Comparison of ENCODE assay signal across 10 mouse cellular contexts in the genomic region with DNA sequence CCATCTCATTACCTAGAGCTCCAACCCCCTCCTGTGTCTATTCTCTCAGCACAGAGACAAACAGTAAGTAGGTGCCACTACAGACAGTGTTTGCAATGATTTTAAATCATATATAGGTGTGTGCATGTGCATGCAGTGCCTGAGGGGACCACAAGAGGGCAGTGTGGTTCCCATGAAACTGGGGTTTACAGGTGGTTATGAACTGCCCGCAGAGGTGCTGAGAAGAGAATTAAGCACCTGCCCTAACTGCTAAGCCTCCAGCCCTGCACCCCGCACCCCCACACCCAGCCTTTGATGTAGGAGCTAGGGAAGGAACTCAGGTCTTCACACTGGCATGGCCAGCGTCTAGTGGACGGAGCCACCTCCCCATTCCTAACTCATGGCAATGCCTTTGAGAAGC. TPM values are rescaled to one million over a fixed set of nuclear protein-coding genes. Genes with fewer than 3 reads are reported as not detected.
DNase-seq lines count a peak whose midpoint lies in the region; ATAC-seq and TF ChIP-seq lines count a peak whose summit lies in the region.
"Had no signal": no experiment of that assay in that cellular context is flagged by ENCODE, and none has a peak within 500 bp of the region (broad histone marks: within the 10 kb centered on the region; RNA-seq: fewer than 3 reads in every experiment).

No protein-coding gene starts in this region.

- H3K4me2 ChIP-seq in forebrain, postnatal 0 days (ENCODE audit: low read depth) = no peak overlapping the region
- no peak overlapping the region for H3K4me2 ChIP-seq in forebrain, embryonic 16.5 days (ENCODE audit: low read length)
- no peak overlapping the region for H3K4me2 ChIP-seq in midbrain, embryonic 14.5 days (ENCODE audit: low read length)
- no peak overlapping the region for H3K4me2 ChIP-seq in midbrain, embryonic 13.5 days (replicated peaks)
- H3K4me2 ChIP-seq in liver, embryonic 13.5 days = no peak overlapping the region
- H3K4me2 ChIP-seq: stomach, embryonic 15.5 days had no signal

- 62% methylated on average over 4 of the region's 4 CpGs for WGBS in forebrain, postnatal 0 days
- WGBS in forebrain, embryonic 16.5 days = 54% methylated on average over 4 of the region's 4 CpGs
- 68% methylated on average over 4 of the region's 4 CpGs for WGBS in midbrain, embryonic 14.5 days
- 63% methylated on average over 4 of the region's 4 CpGs for whole genome bisulfite sequencing in midbrain, embryonic 13.5 days
- WGBS in liver, embryonic 13.5 days (ENCODE audit: insufficient replicate concordance) = 57% methylated on average over 4 of the region's 4 CpGs
- 59% methylated on average over 4 of the region's 4 CpGs for WGBS in spleen, adult 2 months

- no peaks in the 10 kb centered on the region for H3K4me1 ChIP-seq in forebrain, postnatal 0 days (ENCODE audit: insufficient read depth)
- H3K4me1 ChIP-seq in forebrain, embryonic 16.5 days (replicated peaks; ENCODE audit: control insufficient read depth, insufficient read depth, low read length) = no peaks in the 10 kb centered on the region
- no peaks in the 10 kb centered on the region for H3K4me1 ChIP-seq in midbrain, embryonic 14.5 days (ENCODE audit: control insufficient read depth, insufficient read depth, low read length)
- H3K4me1 ChIP-seq in midbrain, embryonic 13.5 days (replicated peaks) = peaks cover 7% of the 10 kb centered on the region; the same call in 1 of the 2 replicates
- no peaks in the 10 kb centered on the region for H3K4me1 ChIP-seq in liver, embryonic 13.5 days (replicated peaks)
- H3K4me1 ChIP-seq in spleen, adult 2 months (ENCODE audit: control insufficient read depth, insufficient read depth, insufficient read length) = no peaks in the 10 kb centered on the region
- H3K4me1 ChIP-seq: stomach, embryonic 15.5 days had no signal

- H3K9me3 ChIP-seq in forebrain, postnatal 0 days (ENCODE audit: low read length) = no peaks in the 10 kb centered on the region
- no peaks in the 10 kb centered on the region for H3K9me3 ChIP-seq in forebrain, embryonic 16.5 days (ENCODE audit: control insufficient read depth, low read length)
- no peaks in the 10 kb centered on the region for H3K9me3 ChIP-seq in midbrain, embryonic 14.5 days (ENCODE audit: control insufficient read depth, low read length)
- H3K9me3 ChIP-seq in midbrain, embryonic 13.5 days = 0 out of 2 replicates have a peak, but pooled peaks cover 3% of the 10 kb centered on the region
- H3K9me3 ChIP-seq in liver, embryonic 13.5 days (replicated peaks) = no peaks in the 10 kb centered on the region
- H3K9me3 ChIP-seq: stomach, embryonic 15.5 days had no signal

- TF ChIP-seq CTCF in forebrain, postnatal 0 days (IDR thresholded peaks at IDR 0.05; ENCODE audit: low read depth) = peak; percentile 74
- peak; percentile 54; the same call in 1 of the 2 replicates for TF ChIP-seq CTCF in spleen, adult 2 months (IDR thresholded peaks at IDR 0.05; ENCODE audit: extremely low read depth, insufficient read depth, insufficient read length, insufficient replicate concordance)

- no peak overlapping the region for H3K4me3 ChIP-seq in forebrain, postnatal 0 days (ENCODE audit: low read depth, low read length)
- no peak overlapping the region for H3K4me3 ChIP-seq in forebrain, embryonic 16.5 days (replicated peaks; ENCODE audit: low read length)
- H3K4me3 ChIP-seq in midbrain, embryonic 14.5 days (replicated peaks; ENCODE audit: low read depth, low read length) = no peak overlapping the region
- H3K4me3 ChIP-seq in midbrain, embryonic 13.5 days (replicated peaks) = no peak overlapping the region
- no peak overlapping the region for H3K4me3 ChIP-seq in liver, embryonic 13.5 days (replicated peaks)
- no peak overlapping the region for H3K4me3 ChIP-seq in spleen, adult 2 months (ENCODE audit: extremely low read depth, insufficient read depth, insufficient read length)
- H3K4me3 ChIP-seq: stomach, embryonic 15.5 days had no signal

- H3K36me3 ChIP-seq in forebrain, postnatal 0 days (ENCODE audit: insufficient read depth) = no peaks in the 10 kb centered on the region
- H3K36me3 ChIP-seq in forebrain, embryonic 16.5 days (ENCODE audit: control insufficient read depth, insufficient read depth) = no peaks in the 10 kb centered on the region
- H3K36me3 ChIP-seq in midbrain, embryonic 14.5 days (ENCODE audit: control insufficient read depth, insufficient read depth, low read length) = no peaks in the 10 kb centered on the region
- H3K36me3 ChIP-seq in midbrain, embryonic 13.5 days = peaks cover 3% of the 10 kb centered on the region; the same call in 1 of the 2 replicates
- 0 out of 2 replicates have a peak, but pooled peaks cover 5% of the 10 kb centered on the region for H3K36me3 ChIP-seq in liver, embryonic 13.5 days
- no peaks in the 10 kb centered on the region for H3K36me3 ChIP-seq in spleen, adult 2 months (ENCODE audit: control insufficient read depth, insufficient read depth, low read length)
- H3K36me3 ChIP-seq: stomach, embryonic 15.5 days had no signal

- no peak overlapping the region for H3K9ac ChIP-seq in forebrain, postnatal 0 days
- H3K9ac ChIP-seq in forebrain, embryonic 16.5 days (replicated peaks; ENCODE audit: low read depth, low read length) = no peak overlapping the region
- H3K9ac ChIP-seq in midbrain, embryonic 14.5 days (replicated peaks; ENCODE audit: low read length) = no peak overlapping the region
- H3K9ac ChIP-seq in midbrain, embryonic 13.5 days (replicated peaks) = no peak overlapping the region
- no peak overlapping the region for H3K9ac ChIP-seq in liver, embryonic 13.5 days
- H3K9ac ChIP-seq: stomach, embryonic 15.5 days had no signal

- TF ChIP-seq POLR2A in spleen, adult 2 months (IDR thresholded peaks at IDR 0.05; ENCODE audit: low read depth, low read length) = no peak

- no peak overlapping the region for H3K27ac ChIP-seq in forebrain, postnatal 0 days (ENCODE audit: low read depth, low read length)
- no peak overlapping the region for H3K27ac ChIP-seq in forebrain, embryonic 16.5 days (ENCODE audit: low read length)
- H3K27ac ChIP-seq in midbrain, embryonic 14.5 days (replicated peaks; ENCODE audit: low read depth, low read length) = no peak overlapping the region
- H3K27ac ChIP-seq in midbrain, embryonic 13.5 days = no peak overlapping the region
- no peak overlapping the region for H3K27ac ChIP-seq in liver, embryonic 13.5 days
- no peak overlapping the region for H3K27ac ChIP-seq in spleen, adult 2 months (ENCODE audit: insufficient read depth, low read length)
- H3K27ac ChIP-seq: stomach, embryonic 15.5 days had no signal

- no peak for ATAC-seq in forebrain, postnatal 0 days
- ATAC-seq in forebrain, embryonic 16.5 days = no peak
- ATAC-seq in midbrain, embryonic 14.5 days (ENCODE audit: low FRiP score, low TSS enrichment) = no peak
- no peak for ATAC-seq in midbrain, embryonic 13.5 days
- no peak for ATAC-seq in liver, embryonic 13.5 days (ENCODE audit: low read depth)

- no peaks in the 10 kb centered on the region for H3K27me3 ChIP-seq in forebrain, postnatal 0 days (ENCODE audit: insufficient read depth, low read length)
- H3K27me3 ChIP-seq in forebrain, embryonic 16.5 days (replicated peaks; ENCODE audit: control insufficient read depth, insufficient read depth, low read length) = no peaks in the 10 kb centered on the region
- H3K27me3 ChIP-seq in midbrain, embryonic 14.5 days (ENCODE audit: control insufficient read depth, insufficient read depth, low read length) = no peaks in the 10 kb centered on the region
- no peaks in the 10 kb centered on the region for H3K27me3 ChIP-seq in midbrain, embryonic 13.5 days
- H3K27me3 ChIP-seq in liver, embryonic 13.5 days = 0 out of 2 replicates have a peak, but pooled peaks cover 3% of the 10 kb centered on the region
- H3K27me3 ChIP-seq in spleen, adult 2 months (ENCODE audit: control insufficient read depth, insufficient read depth, low read length) = no peaks in the 10 kb centered on the region
- H3K27me3 ChIP-seq: stomach, embryonic 15.5 days had no signal

- peak; percentile 20 for DNase-seq in forebrain, postnatal 0 days
- DNase-seq in midbrain, embryonic 14.5 days = peak; percentile 48
- peak; percentile 27 to 34 for DNase-seq in cerebellum, postnatal 36 days
- peak; percentile 27 for DNase-seq in liver, embryonic 13.5 days
- DNase-seq in spleen, adult 2 months (ENCODE audit: low read depth in 1 of 2, low spot score in 2 of 2) = peak in 1 of 2 experiments; percentile 42
- DNase-seq in left cerebral cortex, adult 8-10 months (ENCODE audit: low spot score in 2 of 2) = no peak

RNA-seq across cellular contexts. Expression of a gene that starts 1.5 kb away (rescaled TPM):
- 0.15 and 0.33 TPM in 2 replicates for total RNA-seq in forebrain, postnatal 0 days (2014; rRNA removed)
- polyA plus RNA-seq in forebrain, postnatal 0 days (2015; fragmentation: Nextera tagmentation; extraction: Ambion mirVana) = 0.18 TPM in 1 of 2 replicates, not detected in the other
- polyA plus RNA-seq in forebrain, embryonic 16.5 days (2015; fragmentation: Nextera tagmentation; extraction: Ambion mirVana) = 0.29 and 0.37 TPM in 2 replicates
- polyA plus RNA-seq in midbrain, embryonic 14.5 days (2014; fragmentation: Nextera tagmentation; extraction: Ambion mirVana) = 0.30 and 0.69 TPM in 2 replicates
- polyA plus RNA-seq in midbrain, embryonic 13.5 days (2015; fragmentation: Nextera tagmentation; extraction: Ambion mirVana) = 0.48 and 0.93 TPM in 2 replicates
- polyA plus RNA-seq in liver, embryonic 13.5 days (2015; fragmentation: Nextera tagmentation; extraction: Ambion mirVana) = 0.43 and 0.58 TPM in 2 replicates
- 1.7 and 2.2 TPM in 2 replicates for polyA plus RNA-seq in spleen, adult 2 months (2012; rRNA removed)
- total RNA-seq in left cerebral cortex, adult 8-10 months (2022) = 1 to 10 TPM in 2 of 4 experiments, under 1 TPM in 2; 0.87 to 1.5 (median 1.2) TPM

RNA-seq across cellular contexts. Expression of a gene that starts 13.7 kb away (rescaled TPM):
- total RNA-seq in forebrain, postnatal 0 days (2014; rRNA removed) = 0.23 TPM in 1 of 2 replicates, not detected in the other
- 0.33 and 0.59 TPM in 2 replicates for polyA plus RNA-seq in forebrain, postnatal 0 days (2015; fragmentation: Nextera tagmentation; extraction: Ambion mirVana)
- polyA plus RNA-seq in forebrain, embryonic 16.5 days (2015; fragmentation: Nextera tagmentation; extraction: Ambion mirVana) = 0.67 TPM in 1 of 2 replicates, not detected in the other
- 0.26 and 0.50 TPM in 2 replicates for polyA plus RNA-seq in midbrain, embryonic 14.5 days (2014; fragmentation: Nextera tagmentation; extraction: Ambion mirVana)
- 0.19 and 0.31 TPM in 2 replicates for polyA plus RNA-seq in midbrain, embryonic 13.5 days (2015; fragmentation: Nextera tagmentation; extraction: Ambion mirVana)
- 0.81 and 0.95 TPM in 2 replicates for polyA plus RNA-seq in liver, embryonic 13.5 days (2015; fragmentation: Nextera tagmentation; extraction: Ambion mirVana)
- polyA plus RNA-seq in spleen, adult 2 months (2012; rRNA removed) = 1.9 and 2.0 TPM in 2 replicates
- under 1 TPM in 2 of 4 experiments, not detected in 2; 0.57 to 0.93 TPM for total RNA-seq in left cerebral cortex, adult 8-10 months (2022)

RNA-seq across cellular contexts. Expression of a gene that starts 18.0 kb away (rescaled TPM):
- 28.6 and 42.4 TPM in 2 replicates for total RNA-seq in forebrain, postnatal 0 days (2014; rRNA removed)
- polyA plus RNA-seq in forebrain, postnatal 0 days (2015; fragmentation: Nextera tagmentation; extraction: Ambion mirVana) = 75.0 and 83.5 TPM in 2 replicates
- polyA plus RNA-seq in forebrain, embryonic 16.5 days (2015; fragmentation: Nextera tagmentation; extraction: Ambion mirVana) = 72.2 and 74.1 TPM in 2 replicates
- 79.6 and 83.3 TPM in 2 replicates for polyA plus RNA-seq in midbrain, embryonic 14.5 days (2014; fragmentation: Nextera tagmentation; extraction: Ambion mirVana)
- 76.8 and 81.0 TPM in 2 replicates for polyA plus RNA-seq in midbrain, embryonic 13.5 days (2015; fragmentation: Nextera tagmentation; extraction: Ambion mirVana)
- 61.2 and 61.6 TPM in 2 replicates for polyA plus RNA-seq in liver, embryonic 13.5 days (2015; fragmentation: Nextera tagmentation; extraction: Ambion mirVana)
- polyA plus RNA-seq in spleen, adult 2 months (2012; rRNA removed) = 10.1 and 11.3 TPM in 2 replicates
- 10 to 100 TPM; 27.5 to 39.5 (median 27.8) TPM for total RNA-seq in left cerebral cortex, adult 8-10 months (2022)

RNA-seq across cellular contexts. Expression of a gene that starts 49.8 kb away (rescaled TPM):
- total RNA-seq in forebrain, postnatal 0 days (2014; rRNA removed) = 0.05 and 0.08 TPM in 2 replicates
- 0.22 TPM in 1 of 2 replicates, not detected in the other for polyA plus RNA-seq in forebrain, postnatal 0 days (2015; fragmentation: Nextera tagmentation; extraction: Ambion mirVana)
- 0.19 and 0.22 TPM in 2 replicates for polyA plus RNA-seq in forebrain, embryonic 16.5 days (2015; fragmentation: Nextera tagmentation; extraction: Ambion mirVana)
- polyA plus RNA-seq in midbrain, embryonic 14.5 days (2014; fragmentation: Nextera tagmentation; extraction: Ambion mirVana) = 0.05 and 0.15 TPM in 2 replicates
- polyA plus RNA-seq in midbrain, embryonic 13.5 days (2015; fragmentation: Nextera tagmentation; extraction: Ambion mirVana) = 0.26 and 0.30 TPM in 2 replicates
- polyA plus RNA-seq in liver, embryonic 13.5 days (2015; fragmentation: Nextera tagmentation; extraction: Ambion mirVana) = 0.16 and 0.24 TPM in 2 replicates
- 0.26 and 0.28 TPM in 2 replicates for polyA plus RNA-seq in spleen, adult 2 months (2012; rRNA removed)
- 1 to 10 TPM in 1 of 4 experiments, under 1 TPM in 3; 0.35 to 1.4 (median 0.64) TPM for total RNA-seq in left cerebral cortex, adult 8-10 months (2022)

RNA-seq across cellular contexts. Expression of a gene that starts 50.5 kb away (rescaled TPM):
- 0.14 and 0.31 TPM in 2 replicates for total RNA-seq in forebrain, postnatal 0 days (2014; rRNA removed)
- polyA plus RNA-seq in forebrain, postnatal 0 days (2015; fragmentation: Nextera tagmentation; extraction: Ambion mirVana) = 0.33 and 0.35 TPM in 2 replicates
- polyA plus RNA-seq in forebrain, embryonic 16.5 days (2015; fragmentation: Nextera tagmentation; extraction: Ambion mirVana) = 0.55 and 0.86 TPM in 2 replicates
- 0.72 and 0.76 TPM in 2 replicates for polyA plus RNA-seq in midbrain, embryonic 14.5 days (2014; fragmentation: Nextera tagmentation; extraction: Ambion mirVana)
- polyA plus RNA-seq in midbrain, embryonic 13.5 days (2015; fragmentation: Nextera tagmentation; extraction: Ambion mirVana) = 0.62 and 0.70 TPM in 2 replicates
- polyA plus RNA-seq in liver, embryonic 13.5 days (2015; fragmentation: Nextera tagmentation; extraction: Ambion mirVana) = 0.78 and 0.88 TPM in 2 replicates
- polyA plus RNA-seq in spleen, adult 2 months (2012; rRNA removed) = not detected in 2 replicates
- total RNA-seq in left cerebral cortex, adult 8-10 months (2022) = not detected
- total RNA-seq: layer of hippocampus, postnatal 25 days had no signal

Comparison
In these comparisons a context has a peak if more than half of its experiments do, and no peak if none do; other contexts are left out.
1. DNase-seq: peak in forebrain, postnatal 0 days (single experiment), midbrain, embryonic 14.5 days (single experiment), cerebellum, postnatal 36 days (2 of 2) and liver, embryonic 13.5 days (single experiment); none in left cerebral cortex, adult 8-10 months (0 of 2).